Mouse (Mus musculus) heart, adult 2 months (tissue): Measurements from ENCODE around the gene Znrf3. TPM values are rescaled to one million over a fixed set of nuclear protein-coding genes. Genes with fewer than 3 reads are reported as not detected.

ENCODE experiments used
- DNase-seq, 2 experiments: peaks; one replicate each; pipeline ENCODE4 v3.0.0; 2021
- H3K27ac ChIP-seq: fragments of 200-600 bp; 2 replicates; pipeline ENCODE4 v1.8.1; 2022
- H3K27me3 ChIP-seq: fragments of 200-500 bp; 2 replicates; pipeline ENCODE4 v1.6.1; 2012; ENCODE audit warnings: mild to moderate bottlenecking, low read length, inconsistent platforms, mixed read lengths; ENCODE audit not compliant: control insufficient read depth, insufficient read depth
- H3K36me3 ChIP-seq: fragments of 200-500 bp; 2 replicates; pipeline ENCODE4 v1.6.1; 2012; ENCODE audit warnings: low read length, inconsistent platforms; ENCODE audit not compliant: control insufficient read depth, insufficient read depth
- H3K4me1 ChIP-seq: fragments of 200-500 bp; 2 replicates; pipeline ENCODE4 v1.6.1; 2011; ENCODE audit warnings: low read length; ENCODE audit not compliant: control insufficient read depth, insufficient read depth
- H3K4me3 ChIP-seq: fragments of 200-600 bp; 2 replicates; pipeline ENCODE4 v1.8.1; 2022
- H3K79me2 ChIP-seq: fragments of 200-500 bp; replicated peaks from 2 replicates; pipeline ENCODE4 v1.6.1; 2012; ENCODE audit warnings: mild to moderate bottlenecking, inconsistent platforms, low read length, moderate library complexity, mixed read lengths; ENCODE audit not compliant: control insufficient read depth, insufficient read depth
- H3K9ac ChIP-seq: fragments of 200-500 bp; 2 replicates; pipeline ENCODE4 v1.6.1; 2012; ENCODE audit warnings: low read depth, mild to moderate bottlenecking, control low read depth, inconsistent platforms, low read length, mixed read lengths
- CTCF ChIP-seq: fragments of 200-600 bp; IDR thresholded peaks from 2 replicates; pipeline ENCODE4 v1.8.1; 2022; ENCODE audit warnings: antibody characterized with exemption, mild to moderate bottlenecking, moderate library complexity
- EP300 ChIP-seq: fragments of 200-500 bp; IDR thresholded peaks from 2 replicates; pipeline ENCODE4 v1.6.1; 2011; ENCODE audit warnings: low read depth, low read length, control low read depth; ENCODE audit not compliant: insufficient read depth
- POLR2A ChIP-seq: fragments of 200-500 bp; IDR thresholded peaks from 2 replicates; pipeline ENCODE4 v1.6.1; 2011; ENCODE audit warnings: mild to moderate bottlenecking, low read depth, low read length, control low read depth; ENCODE audit not compliant: insufficient read depth
- WGBS: fragments of 180-500 bp; shearing (Covaris S2); methylation state at CpG from one replicate; pipeline ENCODE4 v1.1.7; 2018; 5-methylcytosine and 5-hydroxymethylcytosine counted together
- intact Hi-C: fragments of 180-260 bp; cut with DNase I; formaldehyde crosslinking; loops from one replicate; pipeline ENCODE4 v1.15.1; 2025
- polyA plus RNA-seq: library from polyadenylated mRNA; depleted of rRNA; stranded (reverse); fragments of >200 nt; gene quantifications from 2 replicates; pipeline ENCODE4 v1.2.3, GENCODE M21; 2012
- total RNA-seq, 2 experiments: library from RNA; stranded (reverse); gene quantifications; 2 replicates each; pipeline ENCODE4 v1.2.3; 2021

The Znrf3 gene
- total and polyA plus RNA-seq, 3 experiments, result 2.9 to 7.3 (median 7.3) TPM

GRCm38 (mm10) chr11:5289826-5290580 lies 154.6 kb downstream of the Znrf3 start:
- Histone ChIP-seq H3K27me3 (no peaks in the 10 kb centered on the region), H3K4me1 (no peaks in the 10 kb centered on the region), H3K79me2 (no peaks in the 10 kb centered on the region), H3K27ac (no peak overlapping the region), H3K36me3 (no peaks in the 10 kb centered on the region), H3K4me3 (no peak overlapping the region), H3K9ac (no peak overlapping the region)
- DNase-seq, result no peak
- TF ChIP-seq POLR2A (no peak), EP300 (no peak), CTCF (no peak)
- intact Hi-C loops, result loop anchor here (1.0 to 10.0 kb wide), 3 partner anchors 156 to 335 kb away; no protein-coding TSS in a partner anchor
- 40% methylated on average over 4 of the region's 4 CpGs for WGBS

- WGBS, result 83% methylated on average over 2 of the region's 2 CpGs
- no peak for DNase-seq
- Histone ChIP-seq H3K27ac (no peak overlapping the region), H3K4me1 (no peaks in the 10 kb centered on the region), H3K9ac (no peak overlapping the region), H3K4me3 (no peak overlapping the region), H3K27me3 (no peaks in the 10 kb centered on the region), H3K79me2 (no peaks in the 10 kb centered on the region), H3K36me3 (no peaks in the 10 kb centered on the region)
- intact Hi-C loops, result no loop called here
- TF ChIP-seq EP300 (no peak), POLR2A (no peak), CTCF (peak; percentile 33)
Measured at GRCm38 (mm10) chr11:5283987-5284386, 160.7 kb downstream of the Znrf3 start.

- TF ChIP-seq EP300 (no peak), POLR2A (no peak), CTCF (no peak)
- DNase-seq, result no peak
- Histone ChIP-seq H3K9ac (no peak overlapping the region), H3K36me3 (no peaks in the 10 kb centered on the region), H3K27ac (no peak overlapping the region), H3K4me1 (no peaks in the 10 kb centered on the region), H3K4me3 (no peak overlapping the region), H3K79me2 (no peaks in the 10 kb centered on the region), H3K27me3 (no peaks in the 10 kb centered on the region)
- 86% methylated on average over 7 of the region's 7 CpGs for whole genome bisulfite sequencing
- intact Hi-C loops, result no loop called here
Measured at GRCm38 (mm10) chr11:5280932-5281331, 163.7 kb downstream of the Znrf3 start.

GRCm38 (mm10) chr11:5278463-5278862 lies 166.2 kb downstream of the Znrf3 start:
- Histone ChIP-seq H3K36me3 (no peaks in the 10 kb centered on the region), H3K27ac (no peak overlapping the region), H3K4me3 (no peak overlapping the region), H3K27me3 (no peaks in the 10 kb centered on the region), H3K9ac (no peak overlapping the region), H3K4me1 (no peaks in the 10 kb centered on the region), H3K79me2 (no peaks in the 10 kb centered on the region)
- no peak for DNase-seq
- TF ChIP-seq POLR2A (no peak), EP300 (no peak), CTCF (no peak)
- whole genome bisulfite sequencing, result 90% methylated on average over 2 of the region's 2 CpGs
- intact Hi-C loops, result no loop called here

- Histone ChIP-seq H3K27me3 (no peaks in the 10 kb centered on the region), H3K4me1 (no peaks in the 10 kb centered on the region), H3K9ac (no peak overlapping the region), H3K79me2 (no peaks in the 10 kb centered on the region), H3K36me3 (no peaks in the 10 kb centered on the region), H3K4me3 (no peak overlapping the region), H3K27ac (no peak overlapping the region)
- WGBS, result 69% methylated on average over 5 of the region's 5 CpGs
- TF ChIP-seq CTCF (no peak), EP300 (no peak), POLR2A (no peak)
- no peak for DNase-seq
- intact Hi-C loops, result no loop called here
Measured at GRCm38 (mm10) chr11:5277307-5277971, 167.2 kb downstream of the Znrf3 start.

GRCm38 (mm10) chr11:5275216-5275615 lies 169.4 kb downstream of the Znrf3 start:
- H3K4me1 ChIP-seq, result no peaks in the 10 kb centered on the region
- intact Hi-C loops, result no loop called here
- TF ChIP-seq CTCF (no peak), POLR2A (no peak), EP300 (no peak)
- H3K27me3 ChIP-seq, result no peaks in the 10 kb centered on the region
- no peaks in the 10 kb centered on the region for H3K79me2 ChIP-seq
- 68% methylated on average over 4 of the region's 4 CpGs for WGBS
- H3K4me3 ChIP-seq, result no peak overlapping the region
- no peak overlapping the region for H3K9ac ChIP-seq
- H3K27ac ChIP-seq, result no peak overlapping the region
- no peaks in the 10 kb centered on the region for H3K36me3 ChIP-seq
- no peak for DNase-seq
